Mouse (Mus musculus) small intestine, adult 2 months (tissue): ENCODE data around the gene Cacnb4.

Experiments
- CTCF ChIP-seq: fragments of 200-500 bp; IDR thresholded peaks from 2 replicates; pipeline ENCODE4 v1.5.1; 2012; ENCODE audit warnings: low read depth, mild to moderate bottlenecking, control low read depth, inconsistent platforms, low read length, moderate library complexity, mixed read lengths; ENCODE audit not compliant: insufficient replicate concordance, insufficient read length; ENCODE audit errors: extremely low read depth
- POLR2A ChIP-seq: fragments of 200-500 bp; IDR thresholded peaks from 2 replicates; pipeline ENCODE4 v1.6.1; 2012; ENCODE audit warnings: low read depth, mild to moderate bottlenecking, control low read depth, inconsistent platforms, low read length, moderate library complexity

DNA sequence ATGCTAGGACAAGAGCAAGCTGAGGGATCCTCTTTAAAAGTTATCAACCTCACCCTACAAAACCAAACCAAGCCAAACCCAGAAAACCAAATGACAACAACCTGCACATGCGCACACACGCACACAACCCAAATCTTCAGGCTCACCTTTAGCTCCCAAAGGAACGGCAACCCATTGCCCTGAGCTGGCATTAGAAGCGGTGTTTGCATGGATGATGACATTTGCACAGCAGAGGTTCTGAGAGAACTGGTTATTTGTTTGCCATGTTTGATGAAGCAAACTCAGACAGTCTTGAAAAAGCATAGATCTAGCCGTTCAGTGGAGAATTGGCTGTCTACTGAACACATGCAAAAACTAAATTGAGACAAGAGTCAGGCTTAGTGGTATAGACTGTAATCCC, 198.1 kb downstream of the Cacnb4 start:
- TF ChIP-seq CTCF (no peak), POLR2A (no peak)
